Mouse (Mus musculus): ENCODE data around the gene Ms4a2. TPM values are rescaled to one million over a fixed set of nuclear protein-coding genes. Genes with fewer than 3 reads are reported as not detected.
A peak's percentile ranks its signal among the peaks of the same experiment; 100 is the strongest.

Gene Ms4a2
- polyA plus RNA-seq, 1 experiment from 2014 or later = 0.18 TPM

GRCm38 (mm10) chr19:11617983-11618382 is 5.5 kb downstream of the Ms4a2 start:
- Histone ChIP-seq H3K27ac (replicated peaks) (no peak overlapping the region), H3K9ac (no peak overlapping the region), H3K4me3 (no peak overlapping the region), H3K4me1 (replicated peaks) (no peaks in the 10 kb centered on the region), H3K36me3 (no peaks in the 10 kb centered on the region), H3K27me3 (no peaks in the 10 kb centered on the region), H3K4me2 (no peak overlapping the region), H3K9me3 (no peaks in the 10 kb centered on the region)
- no peak for ATAC-seq (ENCODE audit: low read depth)

DNA sequence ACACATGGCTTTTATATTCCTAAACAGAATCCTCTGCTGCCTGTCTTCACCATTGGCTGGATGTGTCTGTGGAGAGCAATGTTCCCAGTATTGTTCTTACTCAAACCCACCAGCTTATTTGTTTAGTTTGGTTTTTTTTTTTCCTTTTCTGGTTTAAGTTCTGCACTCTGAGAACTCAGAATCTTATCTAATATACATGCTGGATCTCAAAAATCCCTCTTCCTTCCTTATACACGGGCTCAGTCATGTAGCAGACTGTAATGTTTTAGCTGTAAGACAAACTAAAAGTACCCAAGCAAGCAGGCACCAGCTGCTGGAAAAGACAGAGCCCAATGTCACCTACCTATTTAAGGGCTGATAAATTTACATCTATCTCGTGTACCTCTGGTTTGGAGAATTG is 8.7 kb downstream of the Ms4a2 start:
- Histone ChIP-seq H3K4me2 (no peak overlapping the region), H3K4me3 (no peak overlapping the region), H3K9ac (no peak overlapping the region), H3K36me3 (no peaks in the 10 kb centered on the region), H3K27ac (replicated peaks) (no peak overlapping the region), H3K9me3 (no peaks in the 10 kb centered on the region), H3K27me3 (no peaks in the 10 kb centered on the region), H3K4me1 (replicated peaks) (no peaks in the 10 kb centered on the region)
- WGBS = 78% methylated on average over 2 of the region's 2 CpGs
- no peak for ATAC-seq (ENCODE audit: low read depth)

DNA sequence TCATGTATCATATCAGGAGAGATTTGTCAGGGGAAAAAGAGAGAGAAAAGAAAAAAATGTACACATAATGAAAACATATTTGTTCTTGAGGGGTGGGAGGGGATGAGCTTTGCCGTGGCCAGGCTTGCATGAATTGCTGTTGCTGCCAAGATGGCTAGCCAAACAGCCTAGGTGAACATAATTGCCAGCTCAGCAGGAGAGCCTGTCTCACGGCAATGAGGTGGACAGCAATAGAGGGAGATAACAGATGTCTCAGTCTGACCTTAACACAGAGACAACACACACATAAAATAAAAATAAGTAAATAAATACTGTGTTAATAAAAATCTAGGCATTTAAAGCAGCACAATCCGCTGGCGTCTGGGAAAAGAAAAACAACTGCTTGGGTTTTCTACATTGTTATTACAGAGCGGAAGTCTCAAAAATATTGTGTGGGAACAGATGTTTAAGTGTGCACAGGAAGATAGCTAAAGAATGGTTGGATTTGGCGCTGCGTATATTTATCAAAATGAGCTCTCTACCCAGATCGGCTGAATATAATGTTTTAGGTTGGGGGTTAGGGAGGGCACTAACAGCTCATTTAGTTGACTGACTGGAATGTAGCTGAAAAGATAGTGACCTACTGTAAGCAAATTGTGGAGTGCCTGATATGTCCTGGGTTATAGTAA is 9.6 kb downstream of the Ms4a2 start:
- Histone ChIP-seq H3K27me3 (no peaks in the 10 kb centered on the region), H3K9me3 (no peaks in the 10 kb centered on the region), H3K27ac (replicated peaks) (no peak overlapping the region), H3K36me3 (no peaks in the 10 kb centered on the region), H3K4me3 (no peak overlapping the region), H3K9ac (no peak overlapping the region), H3K4me1 (replicated peaks) (no peaks in the 10 kb centered on the region), H3K4me2 (no peak overlapping the region)
- 75% methylated on average over 8 of the region's 8 CpGs for WGBS
- no peak for ATAC-seq (ENCODE audit: low read depth)

GRCm38 (mm10) chr19:11613084-11613483 is 10.4 kb downstream of the Ms4a2 start:
- WGBS = 97% methylated on average over 1 of the region's 1 CpGs
- ATAC-seq (ENCODE audit: low read depth) = no peak

DNA sequence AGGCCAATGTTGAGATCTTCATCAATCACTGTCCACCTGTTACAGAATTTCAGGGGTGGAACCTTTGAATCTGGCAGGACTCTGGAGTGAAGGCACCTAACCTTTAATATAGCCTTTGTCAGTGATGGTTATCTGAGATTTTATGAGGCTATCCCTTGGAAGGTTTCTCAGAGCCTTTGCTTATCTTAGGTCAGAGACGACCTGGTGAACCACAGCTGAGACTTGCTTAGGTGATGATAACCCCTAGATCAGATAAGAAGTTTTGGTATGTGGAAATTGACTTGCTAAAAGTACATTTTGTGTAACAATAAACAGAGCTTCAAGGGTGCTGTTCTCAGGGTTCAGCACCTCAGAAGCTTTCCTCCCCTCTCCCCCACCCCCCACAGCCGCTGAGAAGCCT is 11.2 kb downstream of the Ms4a2 start:
- 66% methylated on average over 2 of the region's 2 CpGs for WGBS
- no peak overlapping the region for H3K4me3 ChIP-seq
- no peak for ATAC-seq (ENCODE audit: low read depth)
- H3K4me1 ChIP-seq (replicated peaks) = no peaks in the 10 kb centered on the region
- no peaks in the 10 kb centered on the region for H3K9me3 ChIP-seq
- no peak overlapping the region for H3K27ac ChIP-seq (replicated peaks)
- H3K36me3 ChIP-seq = no peaks in the 10 kb centered on the region
- H3K4me2 ChIP-seq = no peak overlapping the region
- no peak overlapping the region for H3K9ac ChIP-seq
- no peaks in the 10 kb centered on the region for H3K27me3 ChIP-seq

More at GRCm38 (mm10) chr19:11613084-11613483, 10.4 kb downstream of the Ms4a2 start:
- H3K27ac ChIP-seq (replicated peaks) = no peak overlapping the region
- H3K27me3 ChIP-seq = no peaks in the 10 kb centered on the region
- no peak overlapping the region for H3K9ac ChIP-seq
- no peaks in the 10 kb centered on the region for H3K4me1 ChIP-seq (replicated peaks)
- no peaks in the 10 kb centered on the region for H3K9me3 ChIP-seq
- no peaks in the 10 kb centered on the region for H3K36me3 ChIP-seq
- H3K4me3 ChIP-seq = no peak overlapping the region
- H3K4me2 ChIP-seq = no peak overlapping the region

DNA sequence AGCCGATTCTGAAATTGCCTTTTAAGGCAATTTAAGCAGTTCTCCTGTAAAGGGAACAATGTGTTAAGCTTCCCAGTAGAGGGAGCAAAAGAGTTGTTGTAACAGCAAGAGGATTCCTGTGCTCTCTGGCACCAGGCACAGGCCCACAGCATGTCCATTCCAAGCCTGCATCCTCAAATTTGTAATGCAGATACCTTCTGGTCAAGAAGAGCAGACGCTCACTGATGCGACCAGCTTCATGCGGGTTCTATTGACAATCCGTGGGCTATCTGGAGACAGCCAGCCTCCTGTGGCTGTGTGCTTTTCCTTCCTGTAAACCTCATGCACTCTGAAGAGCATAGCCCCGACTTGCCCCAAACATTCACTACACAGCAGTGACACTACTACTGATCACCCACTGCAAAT is 12.0 kb downstream of the Ms4a2 start:
- H3K36me3 ChIP-seq = no peaks in the 10 kb centered on the region

GRCm38 (mm10) chr19:11608172-11608571 is 15.3 kb downstream of the Ms4a2 start:
- WGBS = 17% methylated on average over 1 of the region's 1 CpGs
- Histone ChIP-seq H3K4me2 (no peak overlapping the region), H3K4me1 (replicated peaks) (no peaks in the 10 kb centered on the region), H3K27ac (replicated peaks) (no peak overlapping the region), H3K9ac (no peak overlapping the region), H3K36me3 (no peaks in the 10 kb centered on the region), H3K4me3 (no peak overlapping the region), H3K9me3 (no peaks in the 10 kb centered on the region), H3K27me3 (no peaks in the 10 kb centered on the region)
- peak; percentile 32; the same call in 1 of the 2 replicates for ATAC-seq (ENCODE audit: low read depth)

More for the DNA sequence above, 12.0 kb downstream of the Ms4a2 start:
- Histone ChIP-seq H3K4me3 (no peak overlapping the region), H3K4me1 (replicated peaks) (no peaks in the 10 kb centered on the region), H3K9ac (no peak overlapping the region), H3K27me3 (no peaks in the 10 kb centered on the region), H3K9me3 (no peaks in the 10 kb centered on the region), H3K27ac (replicated peaks) (no peak overlapping the region), H3K4me2 (no peak overlapping the region)
- peak; percentile 82 for ATAC-seq (ENCODE audit: low read depth)
- WGBS = 32% methylated on average over 6 of the region's 6 CpGs

DNA sequence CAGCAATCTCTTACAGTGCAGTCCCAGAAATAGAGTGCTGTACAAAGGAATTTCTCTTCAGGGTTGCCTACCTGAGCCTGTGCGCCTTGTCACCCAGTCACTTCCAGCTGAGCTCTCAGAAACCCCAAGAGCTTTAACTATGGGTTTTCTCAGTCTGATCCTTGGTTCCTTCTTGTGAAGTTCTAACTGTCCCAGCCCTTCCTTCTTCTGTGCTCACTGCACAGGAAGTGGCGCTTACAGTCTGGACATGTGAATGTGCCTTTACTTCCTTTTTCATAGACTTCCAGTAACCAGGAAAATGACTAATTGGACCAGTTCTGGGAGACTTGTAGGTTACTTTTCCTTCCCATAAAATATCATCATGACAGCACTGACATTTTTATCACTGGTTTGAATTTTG is 18.9 kb downstream of the Ms4a2 start, which contains the start of gene Ms4a6d:
Gene Ms4a6d (minus strand): TSS at position 247 of the 400 bp plus-strand sequence.
- WGBS = 89% methylated on average over 2 of the region's 2 CpGs
- Histone ChIP-seq H3K9me3 (no peaks in the 10 kb centered on the region), H3K27ac (replicated peaks) (no peak within 1 kb of the TSS), H3K9ac (no peak within 1 kb of the TSS), H3K4me1 (replicated peaks) (no peaks in the 10 kb centered on the region), H3K27me3 (no peaks in the 10 kb centered on the region), H3K4me2 (no peak within 1 kb of the TSS), H3K36me3 (no peaks in the 10 kb centered on the region), H3K4me3 (no peak within 1 kb of the TSS)
- ATAC-seq (ENCODE audit: low read depth) = no peak

- ATAC-seq (ENCODE audit: low read depth) = no peak
- no peak overlapping the region for H3K4me2 ChIP-seq
These were observed 21.5 kb downstream of the Ms4a2 start for GRCm38 (mm10) chr19:11602026-11602425.

DNA sequence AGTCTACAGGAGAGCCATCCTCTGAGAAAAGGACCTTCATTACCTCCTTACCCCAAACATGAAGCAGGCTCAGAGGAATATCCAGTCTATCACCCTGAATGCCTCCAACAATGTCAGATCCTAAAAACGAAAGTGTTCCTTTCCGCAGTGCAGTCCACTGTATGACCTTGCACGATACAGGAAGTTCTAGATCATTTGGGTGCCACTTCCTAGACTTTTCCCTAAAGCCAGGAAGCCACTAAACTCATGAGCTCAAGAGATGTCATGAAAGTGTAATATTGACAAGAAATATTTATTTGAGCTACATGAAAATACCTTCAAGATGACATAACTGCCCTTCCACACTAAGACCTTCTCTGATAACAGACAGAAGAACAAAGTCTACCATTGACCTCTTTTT is 22.2 kb downstream of the Ms4a2 start:
- no peaks in the 10 kb centered on the region for H3K4me1 ChIP-seq (replicated peaks)
- H3K9ac ChIP-seq = no peak overlapping the region
- WGBS = 85% methylated on average over 3 of the region's 3 CpGs
- no peak overlapping the region for H3K27ac ChIP-seq (replicated peaks)
- H3K36me3 ChIP-seq = no peaks in the 10 kb centered on the region
- H3K4me2 ChIP-seq = no peak overlapping the region
- ATAC-seq (ENCODE audit: low read depth) = no peak
- no peak overlapping the region for H3K4me3 ChIP-seq
- no peaks in the 10 kb centered on the region for H3K9me3 ChIP-seq
- H3K27me3 ChIP-seq = no peaks in the 10 kb centered on the region

More at GRCm38 (mm10) chr19:11602026-11602425, 21.5 kb downstream of the Ms4a2 start:
- WGBS = 85% methylated on average over 2 of the region's 2 CpGs
- H3K9me3 ChIP-seq = no peaks in the 10 kb centered on the region
- no peak overlapping the region for H3K27ac ChIP-seq (replicated peaks)
- no peaks in the 10 kb centered on the region for H3K4me1 ChIP-seq (replicated peaks)
- no peaks in the 10 kb centered on the region for H3K36me3 ChIP-seq
- no peak overlapping the region for H3K9ac ChIP-seq
- H3K27me3 ChIP-seq = no peaks in the 10 kb centered on the region
- H3K4me3 ChIP-seq = no peak overlapping the region

DNA sequence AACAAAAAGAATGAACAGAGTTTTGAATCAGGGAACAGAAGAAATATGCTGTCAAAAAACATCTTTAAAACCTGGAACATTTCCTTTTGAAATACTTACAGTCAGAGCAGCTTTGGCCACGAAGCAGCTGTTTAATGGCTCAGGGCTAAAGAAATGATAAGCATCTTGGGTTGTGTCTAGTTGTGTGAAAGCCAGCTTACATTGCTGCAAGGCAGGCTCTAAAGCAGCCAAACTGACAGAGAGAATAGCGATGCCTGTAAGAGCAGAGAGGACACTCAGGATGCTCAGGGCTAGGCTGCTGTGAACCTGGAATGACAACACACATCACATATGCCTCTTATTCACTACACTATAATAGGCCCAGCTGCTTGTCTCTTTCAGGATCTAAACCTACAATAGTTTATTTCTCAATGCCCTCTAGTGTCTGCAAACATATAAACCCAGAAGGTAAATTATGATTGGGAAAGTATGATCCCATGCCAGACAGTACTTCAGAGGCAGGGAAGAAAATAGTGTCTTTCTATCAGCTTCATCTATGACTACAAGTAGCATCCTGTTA is 33.5 kb downstream of the Ms4a2 start:
- Histone ChIP-seq H3K9ac (no peak overlapping the region), H3K4me3 (no peak overlapping the region), H3K36me3 (no peaks in the 10 kb centered on the region), H3K9me3 (no peaks in the 10 kb centered on the region), H3K4me2 (no peak overlapping the region), H3K27ac (replicated peaks) (no peak overlapping the region), H3K27me3 (no peaks in the 10 kb centered on the region), H3K4me1 (replicated peaks) (no peaks in the 10 kb centered on the region)
- WGBS = 75% methylated on average over 2 of the region's 2 CpGs
- no peak for ATAC-seq (ENCODE audit: low read depth)

GRCm38 (mm10) chr19:11589205-11589604 is 34.3 kb downstream of the Ms4a2 start:
- H3K27me3 ChIP-seq = no peaks in the 10 kb centered on the region
- H3K4me1 ChIP-seq (replicated peaks) = no peaks in the 10 kb centered on the region
- no peak overlapping the region for H3K4me2 ChIP-seq
- ATAC-seq (ENCODE audit: low read depth) = no peak
- H3K9ac ChIP-seq = no peak overlapping the region
- 72% methylated on average over 4 of the region's 4 CpGs for whole genome bisulfite sequencing
- no peaks in the 10 kb centered on the region for H3K9me3 ChIP-seq
- H3K36me3 ChIP-seq = no peaks in the 10 kb centered on the region
- no peak overlapping the region for H3K4me3 ChIP-seq
- no peak overlapping the region for H3K27ac ChIP-seq (replicated peaks)

- Histone ChIP-seq H3K27me3 (no peaks in the 10 kb centered on the region), H3K4me3 (no peak overlapping the region), H3K27ac (replicated peaks) (no peak overlapping the region), H3K4me1 (replicated peaks) (no peaks in the 10 kb centered on the region), H3K4me2 (no peak overlapping the region), H3K9me3 (no peaks in the 10 kb centered on the region), H3K36me3 (no peaks in the 10 kb centered on the region), H3K9ac (no peak overlapping the region)
- ATAC-seq (ENCODE audit: low read depth) = no peak
- 88% methylated on average over 8 of the region's 8 CpGs for WGBS
These were observed 48.6 kb downstream of the Ms4a2 start for GRCm38 (mm10) chr19:11574965-11575364.

Measured in neural tube, embryonic 13.5 days (tissue).